Mouse (Mus musculus) right cerebral cortex, postnatal 10 days (tissue): ENCODE results near the gene Pdzrn4.

Experiments
- DNase-seq, 2 experiments: peaks; one replicate each; pipeline ENCODE4 v3.0.0; 2021; ENCODE audit warnings: low spot score in 2 of 2

Gene Pdzrn4

GRCm38 (mm10) chr15:92495465-92496174 is 98.9 kb downstream of the Pdzrn4 start:
- no peak for DNase-seq

- no peak for DNase-seq
These were observed 103.7 kb downstream of the Pdzrn4 start for GRCm38 (mm10) chr15:92500276-92500838.

GRCm38 (mm10) chr15:92502797-92503196 is 106.1 kb downstream of the Pdzrn4 start:
- no peak for DNase-seq

- no peak for DNase-seq
These were observed 112.7 kb downstream of the Pdzrn4 start for GRCm38 (mm10) chr15:92509372-92509771.

GRCm38 (mm10) chr15:92515651-92516050 is 119.0 kb downstream of the Pdzrn4 start:
- no peak for DNase-seq

GRCm38 (mm10) chr15:92520677-92521225 is 124.1 kb downstream of the Pdzrn4 start:
- DNase-seq, result peak; percentile 27 to 39

- no peak for DNase-seq
These were observed 125.0 kb downstream of the Pdzrn4 start for GRCm38 (mm10) chr15:92521686-92522085.

- DNase-seq, result no peak
These were observed 128.2 kb downstream of the Pdzrn4 start for GRCm38 (mm10) chr15:92524917-92525316.

- DNase-seq, result no peak
These were observed 128.7 kb downstream of the Pdzrn4 start for GRCm38 (mm10) chr15:92525416-92525815.

GRCm38 (mm10) chr15:92526731-92527130 is 130.1 kb downstream of the Pdzrn4 start:
- no peak for DNase-seq

GRCm38 (mm10) chr15:92543252-92543651 is 146.6 kb downstream of the Pdzrn4 start:
- DNase-seq, result no peak

GRCm38 (mm10) chr15:92547294-92547911 is 150.7 kb downstream of the Pdzrn4 start:
- no peak for DNase-seq

GRCm38 (mm10) chr15:92555012-92555574 is 158.4 kb downstream of the Pdzrn4 start:
- no peak for DNase-seq

GRCm38 (mm10) chr15:92555716-92556115 is 159.0 kb downstream of the Pdzrn4 start:
- no peak for DNase-seq

GRCm38 (mm10) chr15:92558592-92558991 is 161.9 kb downstream of the Pdzrn4 start:
- no peak for DNase-seq

GRCm38 (mm10) chr15:92562149-92562548 is 165.5 kb downstream of the Pdzrn4 start:
- no peak for DNase-seq

- DNase-seq, result no peak
These were observed 166.9 kb downstream of the Pdzrn4 start for GRCm38 (mm10) chr15:92563576-92563975.

- peak; percentile 59 to 75 for DNase-seq
These were observed 174.0 kb downstream of the Pdzrn4 start for GRCm38 (mm10) chr15:92570526-92571243.

- no peak for DNase-seq
These were observed 174.5 kb downstream of the Pdzrn4 start for GRCm38 (mm10) chr15:92571244-92571539.

- DNase-seq, result peak in 1 of 2 experiments; percentile 58
These were observed 180.8 kb downstream of the Pdzrn4 start for GRCm38 (mm10) chr15:92577476-92577875.

- DNase-seq, result peak in 1 of 2 experiments; percentile 15
These were observed 183.5 kb downstream of the Pdzrn4 start for GRCm38 (mm10) chr15:92580217-92580616.
